Mouse (Mus musculus) WW6 (cell line): ENCODE data around the gene Acadvl.

Source experiments
- DNase-seq: peaks from one replicate; pipeline ENCODE4 v3.0.0-alpha.2; 2013; ENCODE audit warnings: low read depth, low spot score

The Acadvl gene

DNA sequence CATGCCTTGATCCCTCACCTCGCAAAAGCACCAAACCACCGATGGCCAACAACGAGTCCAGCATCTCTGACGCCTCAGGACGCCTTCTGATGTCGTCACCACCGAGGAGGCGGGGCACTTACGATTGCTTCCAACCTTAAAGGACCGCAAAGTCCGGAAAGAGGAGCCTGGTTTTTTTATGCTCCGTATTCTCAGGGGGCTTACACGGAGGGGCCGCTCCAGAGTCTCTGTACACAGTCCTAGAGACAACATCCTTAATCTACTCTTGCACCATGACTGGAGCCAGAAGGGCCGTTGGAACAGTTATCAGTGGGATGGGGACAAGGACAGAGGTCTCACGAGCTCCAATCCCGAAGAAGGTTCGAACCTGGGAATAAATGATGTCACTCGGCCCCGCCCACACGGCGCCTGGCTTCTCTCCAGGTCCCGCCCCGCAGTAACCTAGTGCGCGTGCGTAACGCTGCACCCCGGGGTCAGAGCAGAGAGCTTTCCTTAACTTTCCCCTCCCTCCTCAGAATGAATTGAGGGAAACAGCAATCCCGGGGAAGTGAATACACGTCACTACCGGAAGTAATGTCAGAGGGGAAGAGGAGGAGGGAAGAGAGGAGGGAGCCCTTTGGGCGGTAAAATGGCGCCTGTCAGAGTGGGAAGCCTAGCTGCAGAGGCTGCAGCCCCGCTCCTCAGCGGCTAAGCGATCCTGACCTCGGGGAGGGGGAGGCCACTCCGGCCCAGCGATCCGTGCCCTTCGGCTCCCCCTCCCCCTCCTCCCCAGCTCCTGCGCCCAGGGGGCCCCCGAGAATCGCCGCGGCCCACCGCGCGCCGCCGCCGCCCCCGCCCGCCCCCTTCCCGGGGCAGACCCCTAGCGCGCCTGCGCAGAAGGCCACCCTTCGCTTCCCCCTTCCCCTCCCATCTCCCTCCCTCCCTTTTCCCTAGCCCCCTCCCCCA lies 34.7 kb downstream of the Acadvl start:
- DNase-seq, result peak; percentile 100

DNA sequence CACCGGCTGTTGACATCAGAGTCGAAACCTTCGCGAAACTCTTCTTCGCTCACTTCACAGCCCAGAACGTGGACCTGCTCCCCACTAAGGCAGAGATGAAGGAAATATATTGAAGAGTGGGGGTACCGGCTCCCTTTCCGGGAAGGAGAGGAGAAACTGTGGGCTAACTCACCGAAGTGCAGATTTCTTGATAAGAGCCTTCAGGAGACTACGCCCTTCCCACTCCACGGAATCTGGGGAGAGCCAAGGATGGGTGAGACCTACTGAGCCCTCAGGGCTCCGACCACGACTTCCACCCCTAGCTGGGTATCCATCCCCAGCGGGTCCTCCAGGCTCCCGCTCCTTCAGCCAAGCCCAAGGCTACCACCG lies 35.4 kb downstream of the Acadvl start:
- DNase-seq, result no peak

DNA sequence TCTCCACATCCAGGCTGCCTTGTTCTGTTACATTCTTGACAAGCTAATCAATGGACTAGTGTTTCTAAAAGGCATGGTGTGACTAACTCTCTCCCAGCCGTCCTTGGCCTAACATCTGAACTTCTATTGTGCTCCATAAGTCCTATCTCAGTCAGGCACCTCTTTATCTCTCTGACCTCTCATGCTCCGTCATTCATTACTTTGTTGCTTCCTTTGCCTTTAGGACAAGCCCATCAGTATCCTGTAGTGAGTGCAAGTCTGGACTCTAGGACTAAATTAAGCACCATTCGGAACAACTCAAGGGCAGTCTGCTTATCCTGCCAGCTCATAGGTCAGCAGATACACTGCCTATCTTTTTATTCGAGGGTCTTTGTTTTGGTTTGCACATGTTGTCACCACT lies 38.9 kb downstream of the Acadvl start:
- DNase-seq, result no peak

DNA sequence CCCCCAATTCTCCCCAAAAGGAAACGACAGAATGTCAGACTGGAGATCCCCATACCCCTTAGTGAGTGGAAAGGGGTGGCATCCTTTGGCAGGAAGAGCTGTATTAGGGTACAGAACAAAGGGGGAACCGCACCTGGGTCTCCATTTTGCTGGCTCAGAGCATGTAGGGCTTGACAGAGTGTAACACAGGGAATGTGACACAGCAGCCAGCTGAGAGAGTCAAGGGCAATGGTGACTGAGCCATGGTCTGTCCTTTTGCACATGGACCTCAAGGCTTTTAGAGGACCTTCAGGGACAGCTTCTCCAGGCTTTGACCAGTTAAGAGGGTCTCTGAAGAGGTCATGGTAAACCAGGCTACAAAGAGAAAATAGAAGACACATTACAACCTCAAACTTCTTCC lies 40.3 kb downstream of the Acadvl start:
- no peak for DNase-seq

DNA sequence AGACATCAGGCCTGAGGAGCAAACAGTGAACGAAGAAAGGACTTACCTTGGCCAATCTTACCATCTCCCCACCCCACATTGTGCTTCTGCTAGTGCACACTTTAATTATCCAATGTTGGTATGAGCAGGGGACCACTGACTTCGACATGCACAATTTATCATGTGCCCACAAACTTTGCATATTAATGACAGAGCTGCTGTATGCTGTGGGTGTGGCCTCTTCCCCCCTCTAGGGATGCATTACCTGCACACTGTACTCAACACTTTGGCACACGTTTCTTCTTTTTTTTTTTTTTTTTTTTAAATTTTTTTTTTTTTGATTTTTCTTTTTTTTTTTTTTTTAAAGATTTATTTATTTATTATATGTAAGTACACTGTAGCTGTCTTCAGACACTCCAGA lies 44.4 kb downstream of the Acadvl start:
- DNase-seq, result no peak

DNA sequence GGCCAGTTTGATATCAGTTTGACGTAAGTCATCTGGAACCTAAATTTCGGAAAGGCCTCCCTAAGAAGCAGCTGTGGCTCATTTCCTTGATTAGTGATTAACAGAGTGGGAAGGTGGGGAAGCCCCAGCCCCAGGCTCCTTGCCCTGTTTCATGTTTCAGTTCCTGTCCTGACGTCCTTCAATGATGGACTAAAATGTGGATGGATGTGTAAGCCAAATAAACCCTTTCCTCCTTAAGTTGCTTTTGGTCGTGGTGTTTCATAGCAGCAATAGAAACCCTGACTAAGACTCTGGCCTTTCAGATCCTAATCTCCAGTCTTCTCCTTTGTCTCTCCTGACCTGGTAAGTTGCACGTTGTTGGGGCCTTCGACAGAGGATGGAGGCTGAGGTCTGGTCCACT lies 45.0 kb downstream of the Acadvl start:
- no peak for DNase-seq

DNA sequence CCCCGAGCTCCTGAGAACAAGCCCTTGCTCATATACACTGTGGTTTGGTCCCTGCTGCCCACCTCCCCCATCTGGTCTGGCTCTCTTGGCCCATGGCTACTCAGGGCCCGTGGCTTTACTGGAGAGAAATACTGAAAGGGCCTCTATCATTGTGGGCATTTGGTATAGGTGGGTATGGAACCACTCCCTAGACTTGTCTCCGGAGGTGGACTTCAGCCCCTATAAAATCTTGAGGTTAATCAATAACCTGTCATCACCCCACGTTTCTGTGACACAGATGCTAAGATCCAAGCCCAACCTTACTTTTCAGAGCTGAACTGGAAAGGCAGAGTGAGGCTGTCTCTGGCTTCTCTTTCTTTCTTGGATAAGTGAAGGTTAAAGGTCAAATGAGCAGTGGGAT lies 46.4 kb downstream of the Acadvl start:
- no peak for DNase-seq

DNA sequence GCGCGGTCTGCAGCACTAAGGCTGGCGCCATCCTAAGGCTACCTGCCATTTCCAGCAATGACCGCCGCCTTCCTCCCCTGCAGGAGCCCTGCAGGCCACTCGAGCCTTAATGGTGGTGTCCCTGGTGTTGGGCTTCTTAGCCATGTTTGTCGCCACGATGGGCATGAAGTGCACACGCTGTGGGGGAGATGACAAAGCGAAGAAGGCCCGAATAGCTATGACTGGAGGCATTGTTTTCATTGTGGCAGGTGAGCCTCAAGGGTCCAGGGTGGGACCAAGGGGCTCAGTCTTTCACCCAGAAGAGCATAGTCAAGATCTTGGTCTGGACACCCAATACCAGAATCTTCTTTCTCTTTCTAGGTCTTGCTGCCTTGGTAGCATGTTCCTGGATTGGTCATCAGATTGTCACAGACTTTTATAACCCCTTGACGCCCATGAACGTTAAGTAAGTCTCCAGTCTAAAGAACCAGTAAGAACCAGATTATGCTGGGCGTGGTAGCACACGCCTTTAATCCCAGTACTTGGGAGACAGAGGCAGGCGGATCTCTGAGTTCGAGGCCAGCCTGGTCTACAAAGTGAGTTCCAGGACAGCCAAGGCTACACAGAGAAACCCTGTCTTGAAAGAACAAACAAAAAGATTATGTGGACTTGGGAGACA lies 48.2 kb downstream of the Acadvl start:
- DNase-seq, result no peak

DNA sequence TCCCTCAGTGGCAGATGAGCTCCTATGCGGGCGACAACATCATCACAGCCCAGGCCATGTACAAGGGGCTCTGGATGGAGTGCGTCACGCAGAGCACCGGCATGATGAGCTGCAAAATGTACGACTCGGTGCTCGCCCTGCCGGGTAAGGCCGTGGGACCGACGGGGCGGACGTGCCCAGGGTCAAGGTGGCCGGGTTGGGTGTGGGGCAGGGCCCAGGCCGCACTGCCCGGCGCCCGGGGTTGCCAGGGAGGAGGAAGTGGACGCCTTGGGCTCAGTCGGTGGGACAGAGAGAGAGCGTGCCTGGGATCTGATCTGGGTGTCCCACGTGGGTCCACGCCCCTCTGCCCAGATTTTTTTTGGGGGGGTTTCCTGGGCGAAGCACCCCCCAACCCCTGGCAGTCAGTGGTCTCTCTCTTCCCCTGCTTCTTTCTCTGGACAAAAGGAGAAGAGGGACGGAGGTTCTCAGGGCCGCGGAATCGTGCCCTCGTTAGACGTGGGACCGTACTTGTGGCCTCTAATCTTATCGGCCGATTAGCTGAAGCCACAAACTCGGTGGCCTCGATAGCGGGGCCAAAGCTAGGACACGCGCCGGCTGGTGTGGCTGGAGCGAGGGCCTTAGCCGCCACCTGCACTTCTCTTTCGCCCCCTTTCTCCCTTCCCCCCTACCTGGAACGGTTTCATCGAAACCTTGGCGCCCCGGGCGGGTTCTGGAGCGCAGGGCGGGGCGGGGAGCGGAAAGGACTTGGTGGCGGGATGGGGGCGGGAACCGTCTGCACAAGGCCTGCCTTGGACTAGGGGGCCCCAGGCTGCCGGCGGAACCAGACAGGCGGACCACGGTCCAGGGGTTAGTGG lies 49.0 kb downstream of the Acadvl start:
- DNase-seq, result no peak

DNA sequence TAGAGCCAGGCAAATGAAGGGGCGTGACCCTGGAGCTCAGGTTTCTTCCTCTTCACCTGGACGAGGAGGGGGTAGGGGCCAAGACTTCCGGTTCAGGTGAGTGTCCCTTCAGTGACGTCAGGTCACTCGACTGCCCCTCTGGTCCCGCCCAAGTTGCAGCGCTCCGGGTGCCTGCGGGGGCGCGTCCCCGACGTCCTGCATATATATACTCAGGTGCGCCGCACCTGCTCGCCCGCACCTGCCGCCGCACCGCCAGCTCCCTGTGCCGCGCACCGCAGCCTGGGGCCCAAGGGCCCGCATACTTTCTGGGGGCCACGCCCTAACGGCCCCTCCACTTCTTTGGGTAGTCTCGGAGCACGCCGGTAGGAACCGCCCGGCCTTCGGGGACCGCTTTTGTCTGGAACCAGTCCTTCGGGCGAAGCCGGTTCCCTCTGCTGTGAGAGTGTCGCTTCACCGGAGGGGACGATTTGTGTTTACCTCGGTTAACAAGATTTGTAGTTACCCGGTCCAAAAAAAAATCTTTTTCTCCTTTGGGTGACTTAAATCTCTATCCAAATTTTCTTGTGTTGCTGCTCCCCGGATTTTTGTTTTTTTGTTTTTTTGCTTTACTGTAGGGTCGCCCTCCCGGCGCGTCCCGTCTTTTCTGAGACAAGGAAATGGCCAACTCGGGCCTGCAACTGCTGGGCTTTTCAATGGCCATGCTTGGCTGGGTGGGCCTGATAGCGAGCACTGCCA lies 49.8 kb downstream of the Acadvl start:
- no peak for DNase-seq

DNA sequence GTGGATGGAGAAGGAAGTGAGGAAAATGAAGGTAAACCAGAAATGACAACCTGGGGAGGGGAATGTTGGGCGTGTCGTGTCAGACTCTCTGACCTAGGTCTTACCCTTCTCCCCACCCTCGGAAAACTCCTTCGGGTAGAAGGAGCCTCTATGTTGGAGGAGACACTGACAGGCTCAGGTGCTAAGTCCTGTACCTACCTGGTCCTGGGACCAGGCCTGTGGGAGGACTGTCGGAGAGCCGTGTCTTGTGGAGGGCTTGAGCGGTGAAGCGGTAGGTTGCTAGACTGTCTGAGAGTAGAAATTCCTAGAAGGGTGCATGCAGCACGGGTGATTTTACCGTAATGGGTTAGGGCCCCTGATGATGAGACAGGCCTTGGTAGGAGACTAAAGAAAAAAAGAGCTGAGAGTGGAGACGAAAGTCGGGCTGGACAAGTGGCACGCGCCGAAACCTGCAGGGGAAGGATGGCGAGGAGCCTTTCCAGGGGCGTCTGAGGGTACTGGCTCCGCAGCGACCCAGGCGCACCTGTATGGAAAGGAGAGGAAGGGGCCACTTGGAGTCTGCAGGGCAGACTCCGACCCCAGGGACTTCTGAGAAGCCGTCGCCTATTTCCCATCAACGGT lies 50.5 kb downstream of the Acadvl start, which contains the start of gene Cldn7:
Gene Cldn7 (plus strand): TSS at position 130 of the 621 bp plus-strand sequence.
- DNase-seq, result no peak

DNA sequence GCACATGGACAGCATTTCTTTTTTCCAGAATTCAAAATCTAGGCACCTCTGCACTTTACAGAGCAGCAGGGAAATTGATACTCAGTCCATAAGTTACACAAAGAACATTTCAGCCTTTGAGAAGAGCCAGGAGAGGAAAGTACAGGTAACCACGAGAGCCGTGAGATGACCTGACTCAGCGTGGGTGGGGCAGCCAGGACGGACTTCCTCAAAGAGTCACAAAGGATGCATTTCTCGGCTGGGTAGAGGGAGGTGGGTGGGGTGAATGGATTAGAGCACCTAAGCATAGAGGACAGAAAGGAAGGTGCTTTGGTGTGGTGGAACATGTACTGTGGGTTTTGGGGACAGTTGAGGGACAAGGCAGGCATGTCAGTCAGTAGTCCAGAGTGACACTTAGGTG lies 53.4 kb downstream of the Acadvl start:
- DNase-seq, result no peak

DNA sequence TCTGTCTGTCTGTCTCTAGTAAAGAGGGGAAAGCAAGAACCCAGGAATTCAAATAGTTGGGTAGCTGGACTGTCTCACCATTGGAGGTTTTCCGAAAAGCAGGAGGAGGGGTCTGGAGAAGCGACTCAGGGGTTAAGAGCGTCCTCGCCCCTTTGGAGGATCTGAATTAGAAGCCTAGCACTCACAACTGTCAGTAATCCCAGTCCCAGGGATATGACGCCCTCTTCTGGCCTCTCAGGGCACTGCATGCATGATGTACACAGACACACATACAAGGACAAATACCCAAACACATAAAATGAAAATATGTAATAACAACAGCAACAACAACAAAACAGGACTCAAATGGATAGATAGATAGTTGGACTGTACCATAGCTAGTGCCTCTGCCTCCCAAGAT lies 54.6 kb downstream of the Acadvl start:
- no peak for DNase-seq
